Mouse (Mus musculus): ENCODE measurements around the gene Fam114a1. TPM values are rescaled to one million over a fixed set of nuclear protein-coding genes. Genes with fewer than 3 reads are reported as not detected.
A peak's percentile ranks its signal among the peaks of the same experiment; 100 is the strongest.

Gene Fam114a1
- total RNA-seq, 1 experiment from 2014 or later, result 23.7 TPM

- DNase-seq, result no peak
Measured at GRCm38 (mm10) chr5:65057596-65057995, 87.7 kb downstream of the Fam114a1 start.

GRCm38 (mm10) chr5:65059806-65060205 lies 89.9 kb downstream of the Fam114a1 start:
- DNase-seq, result no peak

GRCm38 (mm10) chr5:65062236-65062635 lies 92.4 kb downstream of the Fam114a1 start:
- DNase-seq, result no peak

GRCm38 (mm10) chr5:65063266-65063665 lies 93.4 kb downstream of the Fam114a1 start:
- DNase-seq, result no peak

- no peak for DNase-seq
Measured at GRCm38 (mm10) chr5:65068166-65068565, 98.3 kb downstream of the Fam114a1 start.

- DNase-seq, result no peak
Measured at GRCm38 (mm10) chr5:65069872-65070271, 100.0 kb downstream of the Fam114a1 start.

GRCm38 (mm10) chr5:65071689-65072118 lies 101.8 kb downstream of the Fam114a1 start:
- DNase-seq, result no peak

GRCm38 (mm10) chr5:65073247-65073646 lies 103.4 kb downstream of the Fam114a1 start:
- DNase-seq, result no peak

- no peak for DNase-seq
Measured at GRCm38 (mm10) chr5:65074693-65075092, 104.8 kb downstream of the Fam114a1 start.

- DNase-seq, result no peak
Measured at GRCm38 (mm10) chr5:65076087-65076486, 106.2 kb downstream of the Fam114a1 start.

- DNase-seq, result no peak
Measured at GRCm38 (mm10) chr5:65076748-65077147, 106.9 kb downstream of the Fam114a1 start.

- DNase-seq, result no peak
Measured at GRCm38 (mm10) chr5:65078081-65078480, 108.2 kb downstream of the Fam114a1 start.

GRCm38 (mm10) chr5:65079881-65080280 lies 110.0 kb downstream of the Fam114a1 start:
- no peak for DNase-seq

- DNase-seq, result no peak
Measured at GRCm38 (mm10) chr5:65081836-65082235, 112.0 kb downstream of the Fam114a1 start.

GRCm38 (mm10) chr5:65086522-65086921 lies 116.7 kb downstream of the Fam114a1 start:
- peak; percentile 70 for DNase-seq

GRCm38 (mm10) chr5:65089707-65090106 lies 119.8 kb downstream of the Fam114a1 start:
- no peak for DNase-seq

GRCm38 (mm10) chr5:65091184-65091858 lies 121.5 kb downstream of the Fam114a1 start:
- DNase-seq, result no peak

Small RNAs within 50 kb of the gene (microRNA-seq; reads per million reads assigned to microRNA genes)
- gene Mir574, result 140 to 251 reads per million in 2 experiments

Other genes with a start within 250 kb of the Fam114a1 start
- gene Klf3, start 166.7 kb upstream of the Fam114a1 start, total RNA-seq (2021), result 61.6 and 74.6 TPM in 2 replicates
- gene Tlr1, start 36.5 kb upstream of the Fam114a1 start, total RNA-seq (2021), result 1.3 and 1.4 TPM in 2 replicates
- 1.3 and 3.7 TPM in 2 replicates for gene Tlr6, start 10.0 kb upstream of the Fam114a1 start, total RNA-seq (2021)
- 0.21 TPM in 1 of 2 replicates, not detected in the other for gene Tmem156, start 122.1 kb downstream of the Fam114a1 start, total RNA-seq (2021)
- 51.4 and 65.8 TPM in 2 replicates for gene Klhl5, start 137.5 kb downstream of the Fam114a1 start, total RNA-seq (2021)
- 12.3 and 13.6 TPM in 2 replicates for gene Wdr19, start 229.6 kb downstream of the Fam114a1 start, total RNA-seq (2021)

Measured in adrenal gland, postnatal 25 days (tissue).